Mouse (Mus musculus) layer of hippocampus, adult 11-12 months (tissue): ENCODE measurements around the gene Numb.
"Not testable (repeated sequence)": the region's sequence is repeated elsewhere in the genome, so short reads cannot be mapped to it uniquely, and the experiment has no call there.

Source experiments
- DNase-seq: peaks from one replicate; pipeline ENCODE4 v3.0.0; 2022; ENCODE audit warnings: low spot score

The Numb gene

DNA sequence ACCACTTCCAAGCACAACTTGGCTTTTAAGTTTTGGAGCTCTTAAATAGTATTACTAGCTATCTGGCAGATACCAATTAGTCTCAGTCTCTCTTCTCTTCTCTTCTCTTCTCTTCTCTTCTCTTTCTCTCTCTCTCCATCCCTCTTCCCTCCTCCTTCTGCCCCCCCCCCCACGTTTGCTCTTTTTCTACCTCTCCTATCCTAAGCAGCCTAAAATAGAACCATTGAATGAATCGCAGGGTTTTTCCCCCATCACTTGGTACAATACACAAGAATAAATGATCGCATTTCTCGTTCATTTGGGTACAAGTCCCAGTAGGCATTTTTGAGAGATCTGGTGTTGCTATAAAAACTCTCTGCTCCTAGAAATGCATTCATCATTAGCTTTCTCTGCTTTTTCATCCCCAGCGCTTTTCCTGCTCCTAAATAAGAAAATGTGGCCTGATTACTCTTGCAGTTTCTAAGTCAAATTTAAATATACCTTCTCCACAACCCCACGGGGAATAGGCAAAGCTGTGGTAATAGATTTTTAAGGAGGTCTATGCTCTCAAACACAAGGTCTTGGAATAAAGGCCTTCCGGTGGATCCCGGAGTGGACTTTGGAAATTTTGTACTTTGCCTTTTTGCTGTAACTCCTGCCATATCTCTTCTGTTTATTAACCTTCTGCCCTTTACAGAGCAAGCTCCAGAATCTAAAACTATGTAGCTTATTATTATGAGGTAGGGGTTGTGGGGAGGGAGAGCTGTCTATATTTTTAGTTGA, 1.2 kb upstream of the Numb start:
- DNase-seq = no peak

DNA sequence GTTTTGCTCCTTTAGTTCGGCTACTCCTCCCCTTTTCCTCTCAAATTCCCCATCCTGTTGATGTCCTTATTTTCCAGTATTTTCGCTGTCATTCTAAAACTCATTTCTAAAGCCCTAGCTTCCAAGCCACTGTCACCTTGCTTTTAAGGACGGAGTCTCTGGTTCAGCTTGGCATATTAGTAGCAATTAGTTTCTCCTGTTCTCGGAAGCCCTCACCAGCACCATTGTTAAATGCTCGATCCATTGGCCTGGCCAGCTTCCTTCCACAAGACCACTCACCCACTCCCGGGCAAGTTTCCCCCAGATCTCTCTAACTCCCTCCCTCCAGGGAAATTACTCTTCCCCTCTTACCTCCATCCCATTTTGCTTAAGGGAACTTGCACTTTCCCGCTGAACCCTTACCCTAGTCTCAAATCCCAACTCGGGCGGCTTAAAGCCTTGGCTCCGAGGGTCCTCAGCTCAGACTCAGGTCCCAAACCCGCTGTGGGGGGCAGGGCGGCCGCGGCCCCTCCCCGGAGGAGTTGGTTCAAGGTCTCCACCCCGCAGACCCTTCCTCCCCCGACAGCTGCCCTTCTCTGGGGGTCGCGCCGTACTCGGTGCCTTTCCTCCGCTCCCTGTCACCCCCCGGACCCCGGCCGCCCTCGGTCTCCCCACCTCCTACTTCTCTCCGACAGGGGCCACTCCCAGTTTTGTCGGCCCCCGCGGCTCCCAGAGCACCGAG, 853 bp downstream of the Numb start:
- DNase-seq = peak; percentile 21

DNA sequence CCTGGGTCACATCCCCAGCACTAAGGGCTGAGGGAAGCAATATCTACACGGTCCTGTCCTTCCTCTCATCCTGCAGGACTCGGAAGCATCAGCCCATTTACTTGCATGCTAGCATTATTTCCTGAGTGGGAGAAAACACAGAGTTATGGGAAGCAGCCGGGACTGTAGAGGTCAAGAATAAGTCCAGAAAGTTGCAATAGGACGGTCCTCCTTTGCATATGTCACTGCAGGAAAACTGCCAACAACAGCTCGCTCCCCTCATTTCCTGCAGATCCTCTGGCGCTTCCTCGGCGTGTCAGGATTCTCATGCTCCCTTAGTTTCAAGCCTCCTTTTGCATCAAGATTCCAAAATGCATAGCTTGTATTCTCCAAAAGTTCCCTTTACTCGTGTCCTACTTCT, 4.8 kb downstream of the Numb start:
- no peak for DNase-seq

DNA sequence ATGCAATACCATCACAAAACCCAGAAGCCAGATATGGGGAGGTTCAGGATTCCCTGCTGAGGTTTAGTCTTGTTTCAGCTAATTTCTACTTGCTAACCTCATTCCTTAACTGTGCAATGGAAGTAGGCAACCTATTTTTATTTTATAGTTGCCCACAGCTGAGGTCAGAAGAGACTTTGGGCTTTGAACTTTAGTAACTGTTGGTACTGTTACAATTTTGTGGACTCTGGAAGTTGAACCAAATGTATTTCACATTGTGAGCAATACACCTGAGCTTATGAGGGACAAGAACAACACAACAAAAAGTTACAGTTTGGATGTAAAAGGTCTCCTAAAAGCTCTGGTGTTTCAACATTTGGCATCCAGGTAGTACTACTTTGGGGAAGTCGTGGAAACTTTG, 6.9 kb downstream of the Numb start:
- DNase-seq = no peak

DNA sequence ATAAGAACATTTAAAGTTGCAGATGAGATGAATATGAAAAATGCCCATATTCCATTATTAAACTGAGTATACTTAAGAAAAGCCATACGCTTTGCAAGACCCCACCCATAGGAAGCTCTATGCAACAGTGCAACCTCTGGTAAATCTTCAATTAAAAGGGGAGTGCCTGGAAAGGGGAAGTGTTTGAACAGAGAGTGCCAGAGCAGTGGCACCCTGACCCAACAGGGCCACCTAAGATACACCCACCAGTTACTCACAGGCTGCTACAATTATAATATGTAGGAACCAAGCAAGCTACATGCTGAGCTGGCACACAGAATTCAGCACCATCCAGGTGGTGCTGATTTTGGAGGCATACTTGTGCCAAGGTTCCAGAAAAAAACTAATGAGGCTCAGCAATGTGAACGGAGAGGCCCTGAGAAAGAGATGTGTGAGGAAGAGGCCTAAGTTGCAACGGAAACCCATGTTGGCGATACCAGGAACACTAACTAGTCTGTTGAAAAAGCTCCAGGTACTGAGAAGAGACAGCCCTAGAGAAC, 7.5 kb downstream of the Numb start:
- DNase-seq = no peak

DNA sequence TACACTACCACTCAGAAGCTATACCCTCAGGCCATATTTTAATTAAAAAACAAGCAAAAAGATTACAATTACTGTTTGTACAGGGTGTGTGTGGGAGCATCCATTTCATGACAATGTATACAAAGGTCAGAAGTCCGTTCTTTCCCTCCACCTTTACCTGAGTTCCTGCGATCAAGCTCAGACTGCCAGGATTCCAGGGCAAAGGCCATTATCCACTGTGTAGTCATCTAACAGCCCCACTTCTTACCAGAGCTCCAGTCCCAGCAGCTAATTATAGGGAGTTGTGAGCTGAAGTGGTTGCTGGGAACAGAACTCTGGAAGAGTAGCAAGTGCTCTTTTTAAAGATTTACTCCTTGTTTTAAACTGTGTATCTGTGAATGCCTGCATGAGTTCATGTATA, 11.3 kb downstream of the Numb start:
- DNase-seq = no peak

- DNase-seq = no peak
These were observed 28.8 kb downstream of the Numb start for GRCm38 (mm10) chr12:83892926-83893325.

GRCm38 (mm10) chr12:83891278-83891677, 30.5 kb downstream of the Numb start:
- no peak for DNase-seq

DNA sequence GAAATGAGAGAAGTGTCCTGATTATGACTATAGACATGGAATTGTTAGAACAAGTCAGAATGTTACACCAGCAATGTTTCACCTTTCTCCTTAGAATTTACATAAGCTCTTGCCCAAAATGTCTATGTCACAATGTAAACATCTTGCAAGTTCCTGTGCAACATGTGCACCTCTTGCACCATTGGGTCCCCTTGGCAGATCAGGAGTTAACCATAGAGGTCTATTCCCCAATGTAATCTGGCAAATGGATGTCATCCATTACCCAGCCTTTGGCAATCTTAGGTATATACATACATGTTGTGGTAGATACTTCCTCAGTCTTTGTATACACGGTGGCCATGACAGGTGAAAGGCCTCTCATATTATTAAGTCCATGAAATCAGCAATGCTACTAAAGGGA, 32.6 kb downstream of the Numb start:
- DNase-seq = no peak

GRCm38 (mm10) chr12:83885516-83886285, 36.0 kb downstream of the Numb start:
- DNase-seq = no peak

GRCm38 (mm10) chr12:83885065-83885464, 36.7 kb downstream of the Numb start:
- DNase-seq = not testable (repeated sequence)

GRCm38 (mm10) chr12:83882503-83882902, 39.2 kb downstream of the Numb start:
- DNase-seq = peak; percentile 17

GRCm38 (mm10) chr12:83882088-83882487, 39.6 kb downstream of the Numb start:
- DNase-seq = no peak

DNA sequence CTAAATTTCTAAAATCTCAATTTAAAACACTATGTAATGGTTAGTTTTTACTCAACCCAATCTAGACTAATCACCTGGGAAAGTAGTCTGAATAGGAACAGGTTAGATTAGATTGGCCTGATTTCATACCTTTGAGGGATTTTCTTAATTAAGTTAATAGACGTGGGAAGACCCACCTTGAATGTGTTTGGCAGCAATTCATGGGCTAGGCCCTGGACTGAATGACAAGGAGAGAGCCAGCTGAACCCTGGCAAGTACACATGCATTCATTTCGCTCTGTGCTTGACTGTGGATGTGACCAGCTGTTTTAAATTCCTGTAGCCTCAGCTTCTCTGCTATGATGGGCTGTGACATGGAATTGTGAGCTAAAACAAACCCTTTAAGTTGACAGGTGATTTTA, 40.8 kb downstream of the Numb start:
- no peak for DNase-seq

DNA sequence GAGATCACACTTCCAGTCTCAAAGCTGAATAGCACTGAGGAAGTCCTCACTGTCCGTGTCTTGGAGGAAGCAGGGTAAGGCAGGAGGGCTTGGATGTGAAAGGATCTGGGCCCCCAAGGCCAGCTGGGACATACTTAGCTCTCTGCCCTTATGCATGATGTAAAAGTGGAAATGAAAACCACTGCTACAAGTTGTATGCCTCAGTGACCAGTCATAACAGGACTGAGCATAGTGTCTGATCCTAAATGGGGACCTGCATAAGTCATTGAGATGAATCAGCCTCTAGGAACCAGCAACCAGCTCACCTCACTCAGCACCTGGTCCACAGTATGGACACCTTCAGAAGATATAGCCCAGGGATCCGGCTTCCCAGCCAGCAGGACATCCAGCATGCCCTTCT, 46.6 kb downstream of the Numb start:
- no peak for DNase-seq

DNA sequence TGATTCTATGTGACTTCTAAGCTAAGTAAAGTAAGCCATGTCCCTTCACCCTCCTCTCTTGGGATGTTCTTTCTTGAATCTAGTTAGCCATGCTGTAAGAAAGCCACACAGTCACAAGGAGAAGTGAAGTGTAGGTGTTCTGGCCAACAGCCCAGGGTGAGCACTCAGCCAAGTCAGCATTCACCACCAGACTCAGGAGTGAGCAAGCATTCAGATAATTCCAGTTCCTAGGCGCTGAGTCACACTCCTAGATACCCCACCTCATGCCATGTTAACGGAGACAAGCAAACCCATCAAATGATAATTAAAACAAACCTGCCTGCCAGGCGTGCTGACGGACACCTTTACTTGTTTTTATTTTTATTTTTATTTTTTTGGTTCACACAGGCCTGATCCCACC, 47.1 kb downstream of the Numb start:
- DNase-seq = peak; percentile 72

- DNase-seq = no peak
These were observed 57.2 kb downstream of the Numb start for GRCm38 (mm10) chr12:83864501-83864900.

DNA sequence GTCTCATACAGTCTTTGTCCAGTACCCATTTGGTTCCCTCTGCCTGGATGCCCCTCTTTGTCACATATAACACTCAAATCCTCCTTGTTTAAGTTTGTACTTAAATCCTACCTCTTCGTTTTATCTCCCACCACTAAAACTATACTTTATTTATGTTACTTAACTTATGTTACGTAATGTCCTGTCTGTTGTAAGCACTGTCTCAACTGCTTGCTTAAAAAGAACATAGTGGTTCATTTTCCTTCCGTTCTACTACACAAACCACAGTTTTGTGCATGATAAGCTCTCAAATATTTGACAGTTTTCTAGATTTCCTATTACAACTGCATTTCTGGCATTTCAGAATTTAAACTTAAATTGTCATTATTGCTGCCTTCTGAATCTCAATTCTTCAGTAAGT, 59.9 kb downstream of the Numb start:
- DNase-seq = no peak

DNA sequence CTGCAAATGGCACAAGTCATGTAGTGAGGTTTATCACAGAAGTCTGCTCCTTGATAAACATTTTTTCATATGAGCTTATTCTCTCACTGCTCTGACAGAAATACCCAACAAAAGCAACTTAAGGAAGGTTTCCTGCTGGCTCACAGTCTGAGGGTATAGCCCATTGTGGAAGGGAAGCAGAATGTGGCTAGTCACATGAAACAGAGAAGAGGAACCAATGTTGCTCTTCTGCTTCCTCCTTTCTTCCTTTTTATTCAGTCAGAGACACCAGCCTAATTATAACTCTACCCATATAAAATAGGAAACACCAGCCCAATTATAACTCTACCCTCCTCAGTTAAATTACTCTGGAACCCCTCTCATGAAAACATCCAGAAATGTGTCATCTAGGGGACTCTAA, 61.0 kb downstream of the Numb start:
- DNase-seq = no peak

- no peak for DNase-seq
These were observed 63.7 kb downstream of the Numb start for GRCm38 (mm10) chr12:83858052-83858451.

- DNase-seq = no peak
These were observed 66.5 kb downstream of the Numb start for GRCm38 (mm10) chr12:83855211-83855610.

DNA sequence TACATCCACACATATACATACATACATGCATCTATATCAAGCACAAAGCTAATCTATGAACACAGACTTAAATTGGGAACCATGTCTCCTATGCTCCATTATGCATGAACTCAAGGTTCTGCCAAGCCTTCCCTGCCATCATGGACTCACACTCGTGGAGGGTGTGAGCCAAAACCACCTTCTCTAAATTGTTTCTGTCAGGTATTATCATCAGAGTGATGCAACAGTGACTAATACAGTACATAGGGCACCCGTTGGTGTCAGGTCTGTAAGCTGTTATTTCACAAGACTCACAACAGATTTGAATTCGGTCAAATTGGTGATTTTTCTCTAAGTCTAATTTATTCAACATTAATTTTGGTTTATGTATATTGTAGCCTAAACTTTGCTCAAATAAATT, 67.5 kb downstream of the Numb start:
- DNase-seq = no peak
